In genomic region chr19:37991399-37992183, GRCm38 (mm10) we compare ENCODE assay signal across 7 mouse cellular contexts. TPM values are rescaled to one million over a fixed set of nuclear protein-coding genes. Genes with fewer than 3 reads are reported as not detected.
DNase-seq lines count a peak whose midpoint lies in the region; ATAC-seq and TF ChIP-seq lines count a peak whose summit lies in the region.

No protein-coding gene starts in this region.

- 0 out of 2 replicates have a peak, but pooled peaks have one; percentile 15 for ATAC-seq in embryonic facial prominence, embryonic 14.5 days (ENCODE audit: low read depth)
- no peak for ATAC-seq in megakaryocyte progenitor cell, adult 5-6 weeks (replicated peaks; ENCODE audit: poor library complexity)

- H3K27ac ChIP-seq in embryonic facial prominence, embryonic 14.5 days (replicated peaks; ENCODE audit: low read depth, low read length), result no peak overlapping the region
- H3K27ac ChIP-seq in layer of hippocampus, adult 2 months, result peak overlapping the region; percentile 80
- H3K27ac ChIP-seq in olfactory bulb, adult 2 months (ENCODE audit: insufficient read depth, low read depth, low read length), result peak overlapping the region; percentile 94

- no peak overlapping the region for H3K4me2 ChIP-seq in embryonic facial prominence, embryonic 14.5 days (ENCODE audit: low read depth, low read length)

- no peak for TF ChIP-seq POLR2A in olfactory bulb, adult 2 months (IDR thresholded peaks at IDR 0.05; ENCODE audit: insufficient read depth, low read depth, low read length)

- peak; percentile 41 for DNase-seq in testis, postnatal 14 days (ENCODE audit: low spot score)
- no peak for DNase-seq in testis, postnatal 10 days (ENCODE audit: low spot score)
- peak; percentile 76 for DNase-seq in embryonic facial prominence, embryonic 14.5 days (ENCODE audit: low spot score)
- peak; percentile 75 to 83 for DNase-seq in layer of hippocampus, adult 2 months (ENCODE audit: low spot score in 2 of 2)
- no peak for DNase-seq in spleen, postnatal 14 days (ENCODE audit: low spot score in 2 of 2)

- WGBS in embryonic facial prominence, embryonic 14.5 days, result 41% methylated on average over 7 of the region's 7 CpGs
- WGBS in olfactory bulb, adult 2 months, result 12% methylated on average over 7 of the region's 7 CpGs

- H3K4me3 ChIP-seq in embryonic facial prominence, embryonic 14.5 days (ENCODE audit: low read depth, low read length), result no peak overlapping the region
- no peak overlapping the region for H3K4me3 ChIP-seq in layer of hippocampus, adult 2 months
- no peak overlapping the region for H3K4me3 ChIP-seq in olfactory bulb, adult 2 months (ENCODE audit: insufficient read depth, low read depth, low read length)

- H3K36me3 ChIP-seq in embryonic facial prominence, embryonic 14.5 days (ENCODE audit: control insufficient read depth, insufficient read depth, low read length), result peaks cover 4% of the 10 kb centered on the region; the same call in 1 of the 2 replicates

- H3K27me3 ChIP-seq in embryonic facial prominence, embryonic 14.5 days (replicated peaks; ENCODE audit: control insufficient read depth, insufficient read depth, low read length), result no peaks in the 10 kb centered on the region

- no peaks in the 10 kb centered on the region for H3K9me3 ChIP-seq in embryonic facial prominence, embryonic 14.5 days (ENCODE audit: control insufficient read depth, low read length)

- TF ChIP-seq CTCF in layer of hippocampus, adult 2 months (conservative IDR thresholded peaks at IDR 0.05), result no peak
- no peak for TF ChIP-seq CTCF in olfactory bulb, adult 2 months (IDR thresholded peaks at IDR 0.05; ENCODE audit: insufficient read depth, low read depth, low read length)

- H3K4me1 ChIP-seq in embryonic facial prominence, embryonic 14.5 days (ENCODE audit: control insufficient read depth, insufficient read depth, low read length), result no peaks in the 10 kb centered on the region
- H3K4me1 ChIP-seq in olfactory bulb, adult 2 months (ENCODE audit: control insufficient read depth, insufficient read depth, low read length), result peaks cover 5% of the 10 kb centered on the region

- no peak overlapping the region for H3K9ac ChIP-seq in embryonic facial prominence, embryonic 14.5 days (ENCODE audit: low read depth, low read length)

RNA-seq across cellular contexts. Expression of gene Myof, which starts 51.8 kb away (rescaled TPM):
- 24.0 and 24.6 TPM in 2 replicates for polyA plus RNA-seq in embryonic facial prominence, embryonic 14.5 days (2014; fragmentation: Nextera tagmentation; extraction: Ambion mirVana)
- 1 to 10 TPM; 4.3 to 5.0 TPM for total RNA-seq in layer of hippocampus, adult 2 months (2021)
- polyA plus RNA-seq in olfactory bulb, adult 2 months (2012; ENCODE audit: insufficient read depth, insufficient read length, low replicate concordance, missing spikeins), result not detected in 2 replicates
- 3.1 and 3.5 TPM in 2 replicates for total RNA-seq in megakaryocyte progenitor cell, adult 5-6 weeks (2015)
- 0.71 and 1.6 TPM in 2 replicates for total RNA-seq in megakaryocyte progenitor cell, adult 5-6 weeks (2017)

Comparison
In these comparisons a context has a peak if more than half of its experiments do, and no peak if none do; other contexts are left out.
1. DNase-seq: peak in testis, postnatal 14 days (single experiment), embryonic facial prominence, embryonic 14.5 days (single experiment) and layer of hippocampus, adult 2 months (2 of 2); none in testis, postnatal 10 days (single experiment) and spleen, postnatal 14 days (0 of 2).